Mouse (Mus musculus) forebrain, postnatal 0 days (tissue): ENCODE measurements at regions not wholly inside any gene's neighbourhood (a gene's known extent, or its start where the extent isn't known, plus 50 kb on each side); places are given as distances from the start of the nearest gene placed in this dataset.

ENCODE experiments used
- ATAC-seq: fragments of 200-750 bp; cut with Nextera tagmentation; 2 replicates; pipeline ENCODE4 v1.8.0; 2017; ENCODE audit warnings: mild to moderate bottlenecking, moderate library complexity
- DNase-seq: peaks from one replicate; pipeline ENCODE4 v3.0.0-alpha.2; 2015
- H3K27ac ChIP-seq: fragments of 300-500 bp; sonication (generic); 2 replicates; pipeline ENCODE4 v1.5.1; 2014; ENCODE audit warnings: low read depth, mild to moderate bottlenecking, antibody characterized with exemption, low read length, moderate library complexity, mixed read lengths
- H3K27me3 ChIP-seq: fragments of 300-500 bp; sonication (generic); 2 replicates; pipeline ENCODE4 v1.6.1; 2014; ENCODE audit warnings: mild to moderate bottlenecking, low read length, mixed read lengths; ENCODE audit not compliant: insufficient read depth
- H3K36me3 ChIP-seq: fragments of 300-500 bp; sonication (generic); 2 replicates; pipeline ENCODE4 v1.6.1; 2014; ENCODE audit warnings: mild to moderate bottlenecking, moderate library complexity; ENCODE audit not compliant: insufficient read depth
- H3K4me1 ChIP-seq: fragments of 300-500 bp; sonication (generic); 2 replicates; pipeline ENCODE4 v1.6.1; 2014; ENCODE audit warnings: antibody characterized with exemption; ENCODE audit not compliant: insufficient read depth
- H3K4me2 ChIP-seq: fragments of 300-500 bp; sonication (generic); 2 replicates; pipeline ENCODE4 v1.6.1; 2014; ENCODE audit warnings: low read depth, mild to moderate bottlenecking, moderate library complexity
- H3K4me3 ChIP-seq: fragments of 300-500 bp; sonication (generic); 2 replicates; pipeline ENCODE4 v1.5.1; 2014; ENCODE audit warnings: low read depth, low read length, mixed read lengths
- H3K9ac ChIP-seq: fragments of 300-500 bp; sonication (generic); 2 replicates; pipeline ENCODE4 v1.6.1; 2014; ENCODE audit warnings: mild to moderate bottlenecking
- H3K9me3 ChIP-seq: fragments of 300-500 bp; sonication (generic); 2 replicates; pipeline ENCODE4 v1.6.1; 2016; ENCODE audit warnings: low read length
- CTCF ChIP-seq: sonication (generic); IDR thresholded peaks from 2 replicates; pipeline ENCODE4 v1.5.1; 2016; ENCODE audit warnings: antibody characterized with exemption, control low read depth, low read depth
- WGBS: fragments of 180-500 bp; shearing (Covaris S2); extraction: QIAGEN DNeasy Blood & Tissue Kit; methylation state at CpG from one replicate; pipeline ENCODE4 v1.1.7; 2014; 5-methylcytosine and 5-hydroxymethylcytosine counted together

DNA sequence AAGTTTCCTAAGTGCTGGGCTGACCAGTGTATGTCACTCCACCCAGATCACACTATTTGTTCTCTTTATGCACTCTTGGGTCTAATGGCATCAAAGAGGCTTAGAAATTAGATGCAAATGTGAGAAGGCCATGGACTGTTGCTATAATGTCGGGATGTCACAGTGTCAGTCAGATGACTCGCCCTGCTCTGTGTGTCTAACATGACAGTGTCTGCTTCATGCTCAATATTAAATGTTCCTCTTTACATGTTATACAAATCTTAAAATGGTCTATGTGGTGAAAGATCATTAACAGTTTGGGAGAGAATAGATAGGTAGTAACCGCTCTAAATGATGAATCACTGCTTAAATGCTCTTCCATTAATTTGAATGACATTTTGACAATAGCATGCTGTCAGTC, 617.2 kb downstream of the Tfap2b start:
- Histone ChIP-seq H3K36me3 (no peaks in the 10 kb centered on the region), H3K4me1 (no peaks in the 10 kb centered on the region), H3K9me3 (no peaks in the 10 kb centered on the region), H3K27ac (no peak overlapping the region), H3K9ac (no peak overlapping the region), H3K4me2 (no peak overlapping the region), H3K4me3 (no peak overlapping the region), H3K27me3 (no peaks in the 10 kb centered on the region)
- no peak for ATAC-seq
- no peak for DNase-seq
- no peak for TF ChIP-seq CTCF
- WGBS: 75% methylated on average over 3 of the region's 3 CpGs

DNA sequence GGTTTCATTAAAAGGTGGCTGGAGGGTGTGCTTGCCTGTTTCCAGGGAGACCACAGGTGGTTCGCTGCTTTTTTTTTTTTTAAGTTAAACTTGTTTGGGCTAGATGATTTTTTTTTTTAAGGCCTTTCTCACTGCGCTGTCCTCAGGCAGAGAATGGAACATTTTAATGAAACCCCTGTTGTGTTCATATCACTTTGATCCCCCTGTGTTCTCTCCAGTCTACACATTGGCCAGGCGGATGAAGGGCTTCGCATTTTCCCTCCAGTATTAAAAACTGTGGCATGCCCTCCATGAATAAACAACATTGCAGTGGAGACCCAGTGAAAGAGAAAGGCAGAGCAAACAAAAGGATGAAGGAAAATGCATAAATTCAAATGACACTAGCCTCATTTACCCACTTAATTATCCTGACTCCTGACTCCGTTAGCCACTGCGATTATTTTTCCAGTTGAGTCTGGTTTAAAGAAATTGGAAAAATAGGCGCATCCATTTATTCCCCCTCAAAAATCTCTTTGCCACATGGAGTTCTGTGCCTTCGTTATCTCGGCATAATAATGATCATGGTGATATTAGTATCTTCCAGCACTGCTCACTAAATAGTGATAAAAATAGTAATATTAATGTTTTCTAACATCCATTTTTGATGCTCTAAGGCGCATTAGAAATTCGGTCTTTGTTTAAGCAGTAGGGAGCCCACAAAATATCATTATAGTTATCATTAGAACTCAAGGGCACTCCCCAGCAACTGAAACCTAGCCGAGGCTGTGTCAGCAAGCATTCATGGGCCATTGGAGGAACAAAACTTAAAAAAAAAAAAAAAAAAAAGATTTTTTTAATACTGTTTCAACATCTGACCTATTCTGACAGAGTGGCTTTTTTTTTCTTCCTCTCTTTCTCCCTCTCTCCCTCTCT, 618.0 kb downstream of the Tfap2b start:
- Histone ChIP-seq H3K27me3 (no peaks in the 10 kb centered on the region), H3K27ac (no peak overlapping the region), H3K4me1 (no peaks in the 10 kb centered on the region), H3K36me3 (no peaks in the 10 kb centered on the region), H3K4me3 (no peak overlapping the region), H3K9me3 (no peaks in the 10 kb centered on the region), H3K4me2 (no peak overlapping the region), H3K9ac (no peak overlapping the region)
- no peak for TF ChIP-seq CTCF
- ATAC-seq: no peak
- WGBS: 39% methylated on average over 12 of the region's 12 CpGs
- no peak for DNase-seq

DNA sequence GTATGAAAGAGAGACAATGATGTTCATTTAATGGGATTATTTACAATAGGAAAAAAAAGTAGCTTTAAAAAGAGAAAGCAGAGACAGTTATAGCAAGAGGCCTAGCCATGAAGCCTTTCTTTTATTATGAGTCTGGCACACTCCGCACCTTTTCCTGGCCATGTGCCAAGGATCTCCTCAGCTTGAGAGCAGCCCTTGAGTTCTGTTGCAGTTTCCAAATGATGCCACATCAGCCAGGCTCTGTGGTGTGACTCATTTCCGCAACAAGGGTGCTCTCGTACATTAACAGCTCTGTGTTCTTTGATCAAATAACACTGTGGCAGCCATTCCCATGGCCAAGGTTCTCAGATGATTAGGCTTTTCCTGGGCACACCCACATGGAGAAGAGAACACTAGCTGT, 641.2 kb downstream of the Tfap2b start:
- 45% methylated on average over 3 of the region's 3 CpGs for WGBS

DNA sequence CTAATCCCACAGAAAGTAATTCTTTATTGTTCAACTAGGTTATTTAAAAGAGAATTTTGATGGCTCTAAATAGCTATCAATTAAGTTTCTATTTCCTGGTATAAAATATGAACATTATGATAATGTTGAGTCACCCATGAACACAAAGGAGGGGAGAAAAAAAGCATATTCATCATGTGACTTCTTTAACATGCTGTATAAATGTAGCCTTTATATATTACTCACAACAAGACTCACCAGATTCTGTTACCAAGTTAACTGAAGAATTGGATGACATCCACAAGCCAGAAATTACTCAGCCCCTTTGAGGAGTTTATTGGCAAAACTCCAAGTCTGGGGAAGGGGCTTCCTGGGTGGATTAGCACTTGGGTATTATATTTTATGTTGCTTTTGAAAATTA, 648.5 kb downstream of the Tfap2b start:
- H3K27ac ChIP-seq: no peak overlapping the region
- TF ChIP-seq CTCF: no peak
- no peaks in the 10 kb centered on the region for H3K9me3 ChIP-seq
- H3K27me3 ChIP-seq: no peaks in the 10 kb centered on the region
- no peak overlapping the region for H3K4me2 ChIP-seq
- H3K36me3 ChIP-seq: no peaks in the 10 kb centered on the region
- H3K4me3 ChIP-seq: no peak overlapping the region
- no peaks in the 10 kb centered on the region for H3K4me1 ChIP-seq
- DNase-seq (peak; percentile 11), ATAC-seq (no peak)
- no peak overlapping the region for H3K9ac ChIP-seq

More for the DNA sequence above, 641.2 kb downstream of the Tfap2b start:
- Histone ChIP-seq H3K4me2 (no peak overlapping the region), H3K27ac (no peak overlapping the region), H3K27me3 (no peaks in the 10 kb centered on the region), H3K36me3 (no peaks in the 10 kb centered on the region), H3K9me3 (no peaks in the 10 kb centered on the region), H3K9ac (no peak overlapping the region), H3K4me1 (no peaks in the 10 kb centered on the region), H3K4me3 (no peak overlapping the region)
- peak; percentile 29 for DNase-seq
- no peak for TF ChIP-seq CTCF
- peak; percentile 14; the same call in 1 of the 2 replicates for ATAC-seq

DNA sequence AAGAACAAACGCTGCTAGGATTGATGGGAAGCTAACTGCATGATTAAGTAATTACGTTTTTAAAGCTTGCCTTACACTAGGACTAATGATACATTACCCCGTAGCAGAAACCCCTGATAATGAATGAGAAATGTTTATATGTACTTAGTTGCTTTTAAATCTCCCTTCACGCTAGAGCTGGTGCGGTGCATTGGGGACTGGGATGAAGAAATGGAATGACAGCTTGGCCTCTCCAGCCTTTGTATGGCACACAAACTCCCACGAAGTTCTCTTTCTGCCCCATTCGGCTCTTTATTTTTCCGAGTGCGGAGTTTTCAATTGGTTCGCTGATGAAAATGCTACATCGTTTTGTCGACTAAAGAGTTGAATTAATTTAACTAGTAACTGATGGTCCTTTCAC, 659.8 kb downstream of the Tfap2b start:
- ATAC-seq (no peak), DNase-seq (no peak)
- H3K4me3 ChIP-seq: no peak overlapping the region
- no peak overlapping the region for H3K4me2 ChIP-seq
- no peak overlapping the region for H3K9ac ChIP-seq
- H3K27ac ChIP-seq: no peak overlapping the region
- H3K27me3 ChIP-seq: 0 out of 2 replicates have a peak, but pooled peaks cover 2% of the 10 kb centered on the region
- TF ChIP-seq CTCF: no peak
- no peaks in the 10 kb centered on the region for H3K4me1 ChIP-seq
- H3K36me3 ChIP-seq: no peaks in the 10 kb centered on the region
- WGBS: 20% methylated on average over 12 of the region's 12 CpGs
- H3K9me3 ChIP-seq: no peaks in the 10 kb centered on the region

DNA sequence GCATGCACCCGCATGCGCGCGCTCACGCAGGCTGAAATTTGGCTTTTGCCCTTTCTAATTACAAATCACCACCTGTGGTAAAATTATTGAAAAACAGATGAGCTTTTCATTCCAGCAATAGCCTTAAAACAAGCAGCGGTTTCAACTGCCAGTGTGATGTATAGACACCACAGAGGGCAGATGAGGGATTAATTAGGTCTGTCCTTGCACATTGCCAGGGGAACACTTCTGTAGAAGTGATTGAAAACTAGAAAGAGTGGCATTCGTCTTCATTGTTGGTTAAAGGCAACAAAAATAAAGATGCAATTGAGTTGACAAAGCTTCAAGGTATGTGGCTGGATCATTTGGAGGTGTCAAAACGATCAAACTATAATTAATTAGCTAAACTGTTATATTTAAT, 672.5 kb downstream of the Tfap2b start:
- no peak for DNase-seq
- no peak for TF ChIP-seq CTCF
- peak overlapping the region; percentile 13; the same call in 1 of the 2 replicates for H3K4me2 ChIP-seq
- WGBS: 40% methylated on average over 8 of the region's 8 CpGs
- no peaks in the 10 kb centered on the region for H3K9me3 ChIP-seq
- H3K9ac ChIP-seq: no peak overlapping the region
- ATAC-seq: no peak
- H3K36me3 ChIP-seq: no peaks in the 10 kb centered on the region
- no peak overlapping the region for H3K27ac ChIP-seq
- no peaks in the 10 kb centered on the region for H3K27me3 ChIP-seq
- H3K4me1 ChIP-seq: no peaks in the 10 kb centered on the region
- H3K4me3 ChIP-seq: no peak overlapping the region

DNA sequence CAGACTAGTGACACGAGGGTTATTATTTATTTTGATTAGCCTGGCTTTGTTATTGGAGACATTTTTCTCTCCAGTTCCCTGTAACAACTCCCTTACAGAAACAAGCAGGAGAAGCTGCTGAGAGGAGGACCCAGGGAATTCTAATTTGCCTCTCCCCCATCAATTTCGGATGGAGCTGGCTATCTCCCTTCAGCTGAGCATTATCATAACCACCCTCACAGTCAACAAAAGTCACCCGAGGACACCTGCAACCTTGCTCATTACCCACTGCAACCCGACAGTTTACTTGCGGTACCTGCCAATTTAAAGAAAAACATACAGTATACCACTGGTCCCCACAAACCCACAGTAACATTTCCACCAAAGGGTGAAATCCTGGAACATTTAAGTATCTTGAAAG, 690.7 kb downstream of the Tfap2b start:
- Histone ChIP-seq H3K27me3 (no peaks in the 10 kb centered on the region), H3K27ac (no peak overlapping the region), H3K36me3 (no peaks in the 10 kb centered on the region), H3K4me1 (no peaks in the 10 kb centered on the region), H3K9me3 (no peaks in the 10 kb centered on the region), H3K4me2 (no peak overlapping the region), H3K9ac (no peak overlapping the region), H3K4me3 (no peak overlapping the region)
- no peak for ATAC-seq
- no peak for TF ChIP-seq CTCF
- 38% methylated on average over 5 of the region's 5 CpGs for WGBS
- no peak for DNase-seq
